8 mouse cellular contexts compared by ENCODE assay signal in genomic region chr2:105674875-105675729, GRCm38 (mm10). TPM values are rescaled to one million over a fixed set of nuclear protein-coding genes. Genes with fewer than 3 reads are reported as not detected.
DNase-seq lines count a peak whose midpoint lies in the region; ATAC-seq and TF ChIP-seq lines count a peak whose summit lies in the region.

No protein-coding gene starts in this region.

- under 1% methylated on average over 49 of the region's 49 CpGs for WGBS in forebrain, embryonic 10.5 days

- peaks cover 0 to 10% of the 10 kb centered on the region in 2 experiments; a peak in 3 of 4 replicates for H3K4me1 ChIP-seq in MEL (ENCODE audit: control insufficient read depth in 1 of 2, insufficient read depth in 2 of 2, low read length in 2 of 2)
- peaks cover 86% of the 10 kb centered on the region for H3K4me1 ChIP-seq in forebrain, embryonic 10.5 days

- H3K27me3 ChIP-seq in MEL (ENCODE audit: control insufficient read depth in 1 of 2, insufficient read depth in 2 of 2, low read length in 2 of 2), result no peaks in the 10 kb centered on the region
- H3K27me3 ChIP-seq in forebrain, embryonic 10.5 days (ENCODE audit: poor library complexity, severe bottlenecking), result peaks cover 97% of the 10 kb centered on the region

- H3K27ac ChIP-seq in MEL (ENCODE audit: control insufficient read depth, low read depth, low read length), result peak overlapping the region; percentile 98
- peak overlapping the region; percentile 99 for H3K27ac ChIP-seq in forebrain, embryonic 10.5 days

- intact Hi-C loops in gastrocnemius, postnatal 14 days (cut with DNase I; ENCODE audit: low total_unique reads), result no loop called here

- peak overlapping the region; percentile 76 to 78 for H3K4me3 ChIP-seq in MEL (ENCODE audit: control insufficient read depth in 1 of 2, insufficient read depth in 1 of 2, low read depth in 2 of 2, low read length in 2 of 2)
- peak overlapping the region; percentile 88 for H3K4me3 ChIP-seq in forebrain, embryonic 10.5 days

- H3K9ac ChIP-seq in MEL (ENCODE audit: control insufficient read depth, low read depth, low read length, poor library complexity, severe bottlenecking), result peak overlapping the region; percentile 92

- DNase-seq in MEL (ENCODE audit: low read depth, low spot score), result peak; percentile 96
- DNase-seq in brain, embryonic 18.5 days (ENCODE audit: low read depth, low spot score), result peak; percentile 85
- DNase-seq in forebrain, embryonic 10.5 days (ENCODE audit: extremely low spot score, low spot score), result peak; percentile 94
- peak; percentile 74 to 87 for DNase-seq in layer of hippocampus, postnatal 36 days
- DNase-seq in lung, postnatal 10 days, result peak; percentile 36
- peak; percentile 71 to 79 for DNase-seq in right cerebral cortex, adult 2 months (ENCODE audit: low spot score in 2 of 2)
- DNase-seq in gastrocnemius, postnatal 14 days, result no peak

- TF ChIP-seq EP300 in MEL (IDR thresholded peaks at IDR 0.05; ENCODE audit: low read depth in 1 of 2, low read length in 2 of 2), result peak; percentile 19 to 48; a peak in 2 of 4 replicates

- peak; percentile 40 to 61; a peak in 3 of 4 replicates for TF ChIP-seq POLR2A in MEL (IDR thresholded peaks at IDR 0.05; ENCODE audit: control insufficient read depth in 1 of 2, insufficient read depth in 1 of 2, low read depth in 1 of 2, low read length in 2 of 2, poor library complexity in 1 of 2)

- H3K9me3 ChIP-seq in MEL (replicated peaks; ENCODE audit: insufficient read depth, low read length), result no peaks in the 10 kb centered on the region
- H3K9me3 ChIP-seq in forebrain, embryonic 10.5 days, result no peaks in the 10 kb centered on the region

- no peak for TF ChIP-seq RAD21 in MEL (IDR thresholded peaks at IDR 0.05; ENCODE audit: low read depth, low read length)

- H3K79me2 ChIP-seq in MEL (ENCODE audit: control insufficient read depth, insufficient read depth, low read length, poor library complexity), result peaks cover 12% of the 10 kb centered on the region

- peaks cover 0 to 12% of the 10 kb centered on the region in 2 experiments; a peak in 2 of 4 replicates for H3K36me3 ChIP-seq in MEL (ENCODE audit: control insufficient read depth in 1 of 2, insufficient read depth in 2 of 2, low read length in 2 of 2)
- peaks cover 21% of the 10 kb centered on the region for H3K36me3 ChIP-seq in forebrain, embryonic 10.5 days (replicated peaks)

- TF ChIP-seq CTCF in MEL (IDR thresholded peaks at IDR 0.05 in 2 of 3, conservative IDR thresholded peaks at IDR 0.05 in 1 of 3; ENCODE audit: control insufficient read depth in 1 of 3, insufficient read depth in 1 of 3, low read depth in 2 of 3, low read length in 3 of 3, poor library complexity in 1 of 3, severe bottlenecking in 1 of 3), result no peak

- peak; percentile 47 to 63 for ATAC-seq in hematopoietic stem cell, adult 5-6 weeks (replicated peaks in 1 of 2; ENCODE audit: insufficient read depth in 1 of 2, low FRiP score in 2 of 2, low TSS enrichment in 1 of 2, low read depth in 1 of 2, poor library complexity in 2 of 2, severe bottlenecking in 2 of 2)

TF ChIP-seq in MEL, 35 proteins besides CTCF, POLR2A, EP300 and RAD21:
- TF ChIP-seq JUND (IDR thresholded peaks at IDR 0.05; ENCODE audit: low read depth, low read length) (no peak), SMC3 (IDR thresholded peaks at IDR 0.05; ENCODE audit: low read depth, low read length) (no peak), ZNF384 (IDR thresholded peaks at IDR 0.05; ENCODE audit: low read depth, low read length) (no peak), ZMIZ1 (IDR thresholded peaks at IDR 0.05; ENCODE audit: low read depth, low read length) (peak; percentile 25; the same call in 1 of the 2 replicates), RCOR1 (IDR thresholded peaks at IDR 0.05; ENCODE audit: low read depth, low read length) (peak; percentile 87), MAZ (IDR thresholded peaks at IDR 0.05; ENCODE audit: low read depth, low read length) (no peak), KAT2A (conservative IDR thresholded peaks at IDR 0.05; ENCODE audit: low read depth, low read length) (no peak), TBP (IDR thresholded peaks at IDR 0.05; ENCODE audit: low read depth, low read length) (peak; percentile 63), POLR2AphosphoS5 (IDR thresholded peaks at IDR 0.05; ENCODE audit: borderline replicate concordance, low read depth, low read length) (no peak), POLR2AphosphoS2 (IDR thresholded peaks at IDR 0.05; ENCODE audit: low read length) (peak; percentile 18; the same call in 1 of the 2 replicates), GATA1 (IDR thresholded peaks at IDR 0.05; ENCODE audit: low read depth, low read length) (peak; percentile 54), TCF12 (IDR thresholded peaks at IDR 0.05; ENCODE audit: low read depth, low read length) (peak; percentile 55; the same call in 1 of the 2 replicates), ELF1 (IDR thresholded peaks at IDR 0.05; ENCODE audit: low read depth, low read length) (peak; percentile 51; the same call in 1 of the 2 replicates), ZKSCAN1 (IDR thresholded peaks at IDR 0.05; ENCODE audit: low read depth, low read length) (no peak), E2F4 (IDR thresholded peaks at IDR 0.05; ENCODE audit: borderline replicate concordance, low read depth, low read length) (peak; percentile 92), ZC3H11A (IDR thresholded peaks at IDR 0.05; ENCODE audit: low read depth, low read length) (no peak), MYB (IDR thresholded peaks at IDR 0.05; ENCODE audit: low read depth, low read length) (no peak), SIN3A (IDR thresholded peaks at IDR 0.05; ENCODE audit: low read length) (peak; percentile 68), MYC (IDR thresholded peaks at IDR 0.05; ENCODE audit: low read depth, low read length) (peak; percentile 65; the same call in 1 of the 2 replicates), MEF2A (IDR thresholded peaks at IDR 0.05; ENCODE audit: extremely low read depth, insufficient replicate concordance, low read depth, low read length, poor library complexity, severe bottlenecking) (no peak), BHLHE40 (IDR thresholded peaks at IDR 0.05; ENCODE audit: borderline replicate concordance, low read depth, low read length) (0 out of 2 replicates have a peak, but pooled peaks have one; percentile 30), CHD1 (IDR thresholded peaks at IDR 0.05; ENCODE audit: low read depth, low read length) (no peak), MAX (IDR thresholded peaks at IDR 0.05; ENCODE audit: low read length) (peak; percentile 62; the same call in 1 of the 2 replicates), ETS1 (IDR thresholded peaks at IDR 0.05; ENCODE audit: low read depth, low read length) (peak; percentile 60; the same call in 1 of the 2 replicates), UBTF (IDR thresholded peaks at IDR 0.05; ENCODE audit: borderline replicate concordance, insufficient read depth, low read depth, low read length) (no peak), USF2 (IDR thresholded peaks at IDR 0.05; ENCODE audit: borderline replicate concordance in 1 of 2, insufficient read depth in 1 of 2, low read depth in 1 of 2, low read length in 2 of 2) (no peak), NELFE (IDR thresholded peaks at IDR 0.05; ENCODE audit: low read depth, low read length) (no peak), NRF1 (IDR thresholded peaks at IDR 0.05; ENCODE audit: insufficient read depth, low read depth, low read length, poor library complexity, severe bottlenecking) (no peak), MAFK (IDR thresholded peaks at IDR 0.05; ENCODE audit: borderline replicate concordance, low read depth, low read length) (no peak), USF1 (IDR thresholded peaks at IDR 0.05; ENCODE audit: low read depth, low read length) (no peak), TAL1 (IDR thresholded peaks at IDR 0.05; ENCODE audit: low read length) (peak; percentile 72), HCFC1 (IDR thresholded peaks at IDR 0.05; ENCODE audit: low read depth, low read length) (peak; percentile 62; the same call in 1 of the 2 replicates), GABPA (IDR thresholded peaks at IDR 0.05; ENCODE audit: low read depth, low read length) (no peak), CHD2 (IDR thresholded peaks at IDR 0.05; ENCODE audit: low read length) (no peak), MXI1 (IDR thresholded peaks at IDR 0.05; ENCODE audit: low read depth, low read length) (no peak)
TF ChIP-seq in MEL: peak in this region for 15.

RNA-seq across cellular contexts. Expression of gene Pax6, which starts 6.4 kb away (rescaled TPM):
- total RNA-seq in MEL (2012; rRNA removed), result 7.5 and 10.4 TPM in 2 replicates
- 10 to 100 TPM in 1 of 2 experiments, not detected in 1; 17.6 TPM for polyA plus RNA-seq in MEL (2012; ENCODE audit: insufficient read depth in 1 of 2, insufficient read length in 2 of 2, low read depth in 1 of 2, low replicate concordance in 2 of 2, missing spikeins in 1 of 2)
- polyA plus RNA-seq in forebrain, embryonic 10.5 days (2016; fragmentation: Nextera tagmentation; extraction: Ambion mirVana), result 76.8 and 79.6 TPM in 2 replicates
- not detected in 2 replicates for total RNA-seq in hematopoietic stem cell, adult 5-6 weeks (2017)
- total RNA-seq in layer of hippocampus, postnatal 36 days (2021), result 1 to 10 TPM; 8.9 to 9.4 TPM
- under 1 TPM in 1 of 2 experiments, not detected in 1; 0.35 TPM for total RNA-seq in gastrocnemius, postnatal 14 days (2021)
